Mouse (Mus musculus) brain, embryonic 14.5 days (tissue): ENCODE measurements around the gene Psmd5. TPM values are rescaled to one million over a fixed set of nuclear protein-coding genes. Genes with fewer than 3 reads are reported as not detected.
A peak's percentile ranks its signal among the peaks of the same experiment; 100 is the strongest.

Experiments used
- DNase-seq: peaks from one replicate; pipeline ENCODE4 v3.0.0-alpha.2; 2011; ENCODE audit warnings: low read depth
- CTCF ChIP-seq: fragments of 200-500 bp; IDR thresholded peaks from 2 replicates; pipeline ENCODE4 v1.5.1; 2012; ENCODE audit warnings: inconsistent platforms, mild to moderate bottlenecking, moderate library complexity, borderline replicate concordance; ENCODE audit not compliant: insufficient read depth, insufficient read length; ENCODE audit errors: extremely low read depth
- POLR2A ChIP-seq: fragments of 200-500 bp; IDR thresholded peaks from 2 replicates; pipeline ENCODE4 v1.6.1; 2012; ENCODE audit warnings: mild to moderate bottlenecking, inconsistent platforms, borderline replicate concordance; ENCODE audit not compliant: poor library complexity, insufficient read depth, insufficient read length, severe bottlenecking; ENCODE audit errors: extremely low read depth
- polyA plus RNA-seq: library from polyadenylated mRNA; depleted of rRNA; stranded (reverse); fragments of >200 nt; gene quantifications from 2 replicates; pipeline ENCODE4 v1.2.3, GENCODE M21; 2012; rRNA removed

The Psmd5 gene
- polyA plus RNA-seq, 1 experiment: 44.3 TPM

GRCm38 (mm10) chr2:34812706-34813105 is 62.1 kb downstream of the Psmd5 start:
- DNase-seq: no peak
- TF ChIP-seq POLR2A (no peak), CTCF (no peak)

GRCm38 (mm10) chr2:34810775-34811174 is 64.0 kb downstream of the Psmd5 start:
- TF ChIP-seq POLR2A: no peak
- TF ChIP-seq CTCF: no peak
- DNase-seq: no peak

GRCm38 (mm10) chr2:34809568-34809967 is 65.2 kb downstream of the Psmd5 start:
- DNase-seq: no peak
- no peak for TF ChIP-seq POLR2A

- TF ChIP-seq CTCF (no peak), POLR2A (no peak)
- no peak for DNase-seq
These were observed 66.7 kb downstream of the Psmd5 start for GRCm38 (mm10) chr2:34808057-34808456.

GRCm38 (mm10) chr2:34805364-34805950 is 69.3 kb downstream of the Psmd5 start:
- TF ChIP-seq CTCF: no peak
- no peak for TF ChIP-seq POLR2A
- DNase-seq: no peak

GRCm38 (mm10) chr2:34804815-34805214 is 70.0 kb downstream of the Psmd5 start:
- no peak for DNase-seq
- no peak for TF ChIP-seq CTCF
- TF ChIP-seq POLR2A: no peak

GRCm38 (mm10) chr2:34804172-34804571 is 70.6 kb downstream of the Psmd5 start:
- no peak for TF ChIP-seq POLR2A
- no peak for TF ChIP-seq CTCF
- no peak for DNase-seq

GRCm38 (mm10) chr2:34803746-34804145 is 71.0 kb downstream of the Psmd5 start:
- TF ChIP-seq CTCF (no peak), POLR2A (no peak)
- no peak for DNase-seq

GRCm38 (mm10) chr2:34802565-34803245 is 72.1 kb downstream of the Psmd5 start:
- peak; percentile 39 for DNase-seq

- peak; percentile 100 for DNase-seq
- peak; percentile 70; the same call in 1 of the 2 replicates for TF ChIP-seq POLR2A
- no peak for TF ChIP-seq CTCF
These were observed 73.0 kb downstream of the Psmd5 start for GRCm38 (mm10) chr2:34801516-34802482.

- TF ChIP-seq CTCF: no peak
- no peak for TF ChIP-seq POLR2A
- no peak for DNase-seq
These were observed 74.4 kb downstream of the Psmd5 start for GRCm38 (mm10) chr2:34800371-34800770.

Other genes with a start within 250 kb of the Psmd5 start
- 40.0 and 61.7 TPM in 2 replicates for gene Gapvd1, start 119.7 kb downstream of the Psmd5 start, polyA plus RNA-seq
- 361 and 367 TPM in 2 replicates for gene Hspa5, start 103.0 kb downstream of the Psmd5 start, polyA plus RNA-seq
- gene Rabepk, start 75.1 kb downstream of the Psmd5 start, polyA plus RNA-seq: 18.6 and 21.0 TPM in 2 replicates
- gene Fbxw2, start 48.7 kb downstream of the Psmd5 start, polyA plus RNA-seq: 60.9 and 67.3 TPM in 2 replicates
- 0.06 TPM in 1 of 2 replicates, not detected in the other for gene Gm34653, start 42.0 kb downstream of the Psmd5 start, polyA plus RNA-seq
- gene Cutal, start 572 bp downstream of the Psmd5 start, polyA plus RNA-seq: 0.14 and 0.16 TPM in 2 replicates
- 3.6 and 5.7 TPM in 2 replicates for gene Phf19, start 39.1 kb upstream of the Psmd5 start, polyA plus RNA-seq
- gene Traf1, start 86.8 kb upstream of the Psmd5 start, polyA plus RNA-seq: 1.4 and 2.4 TPM in 2 replicates
- 0.38 and 0.40 TPM in 2 replicates for gene Hc, start 186.5 kb upstream of the Psmd5 start, polyA plus RNA-seq
- 0.71 TPM in 2 replicates for gene AI182371, start 226.6 kb upstream of the Psmd5 start, polyA plus RNA-seq
- gene Cntrl, start 234.5 kb upstream of the Psmd5 start, polyA plus RNA-seq: 20.5 and 23.6 TPM in 2 replicates